Mouse (Mus musculus) Muller cell, postnatal 12 days (primary cell): ENCODE measurements at regions not wholly inside any gene's neighbourhood (a gene's known extent, or its start where the extent isn't known, plus 50 kb on each side); places are given as distances from the start of the nearest gene placed in this dataset.
A peak's percentile ranks its signal among the peaks of the same experiment; 100 is the strongest.

Source experiments
- DNase-seq: peaks from one replicate; pipeline ENCODE4 v3.0.0-alpha.2; 2015; ENCODE audit errors: inconsistent ontology term

- no peak for DNase-seq
These were observed 394.6 kb upstream of the Zeb2 start for GRCm38 (mm10) chr2:45511791-45512190.

DNA sequence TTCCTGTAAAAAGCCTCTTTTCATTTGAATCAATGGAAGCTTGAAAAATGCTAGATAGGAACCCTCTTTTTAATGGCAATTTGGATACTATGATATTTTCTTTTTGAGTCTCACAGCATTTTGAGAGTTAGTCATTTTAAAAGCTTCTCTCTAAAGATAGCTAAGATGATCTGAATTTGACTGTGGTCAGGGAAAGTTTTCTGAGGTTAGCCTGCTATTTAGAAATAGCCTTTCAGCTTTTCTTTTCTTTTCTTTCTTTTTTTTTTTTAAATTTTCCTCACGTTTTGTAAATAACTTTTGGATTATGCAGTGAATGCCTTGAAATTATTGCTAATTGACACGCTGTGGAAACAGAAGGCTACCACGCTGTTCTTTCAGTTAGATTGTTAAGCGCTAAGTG lies 387.3 kb upstream of the Zeb2 start:
- no peak for DNase-seq

- no peak for DNase-seq
These were observed 376.5 kb upstream of the Zeb2 start for GRCm38 (mm10) chr2:45493656-45494055.

GRCm38 (mm10) chr2:45486530-45486929 lies 369.3 kb upstream of the Zeb2 start:
- DNase-seq: no peak

DNA sequence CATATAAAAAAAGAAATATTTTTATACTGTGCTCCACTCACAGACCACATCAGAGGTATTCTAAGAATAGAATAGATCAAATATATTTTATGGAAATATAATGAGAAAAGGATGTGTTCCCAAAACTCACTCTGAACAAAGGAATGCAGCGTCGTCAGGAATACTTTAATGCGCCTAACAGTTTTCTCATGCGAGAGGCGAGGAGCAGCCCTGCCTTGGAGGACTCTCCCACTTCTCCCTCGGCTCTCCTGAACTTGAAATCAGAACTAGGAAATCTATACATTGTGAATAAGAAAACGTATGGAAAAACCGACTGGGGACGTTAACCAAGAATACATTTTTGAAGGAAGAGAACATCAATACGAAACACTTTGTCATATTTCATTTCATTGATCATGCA lies 368.3 kb upstream of the Zeb2 start:
- no peak for DNase-seq

GRCm38 (mm10) chr2:45480671-45481070 lies 363.5 kb upstream of the Zeb2 start:
- DNase-seq: no peak

DNA sequence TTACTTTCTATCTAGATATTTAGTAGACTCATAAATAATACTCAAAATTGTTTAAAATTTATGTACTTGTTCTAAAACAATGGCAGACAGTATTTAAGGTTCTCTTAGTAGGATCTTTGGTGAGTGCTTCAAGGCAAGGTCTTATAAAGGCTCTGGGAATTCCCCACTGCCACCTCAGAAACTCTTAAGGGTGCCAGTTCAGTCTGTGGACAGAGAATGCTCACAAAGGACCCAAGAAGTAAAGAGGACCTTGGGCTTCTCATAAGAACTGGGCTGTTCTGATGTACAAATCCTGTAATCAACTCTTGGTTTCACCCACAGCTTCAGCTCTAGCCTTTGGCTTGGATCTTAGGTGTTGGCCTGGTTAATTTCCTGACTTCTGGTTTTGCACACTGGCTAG lies 358.8 kb upstream of the Zeb2 start:
- DNase-seq: no peak

DNA sequence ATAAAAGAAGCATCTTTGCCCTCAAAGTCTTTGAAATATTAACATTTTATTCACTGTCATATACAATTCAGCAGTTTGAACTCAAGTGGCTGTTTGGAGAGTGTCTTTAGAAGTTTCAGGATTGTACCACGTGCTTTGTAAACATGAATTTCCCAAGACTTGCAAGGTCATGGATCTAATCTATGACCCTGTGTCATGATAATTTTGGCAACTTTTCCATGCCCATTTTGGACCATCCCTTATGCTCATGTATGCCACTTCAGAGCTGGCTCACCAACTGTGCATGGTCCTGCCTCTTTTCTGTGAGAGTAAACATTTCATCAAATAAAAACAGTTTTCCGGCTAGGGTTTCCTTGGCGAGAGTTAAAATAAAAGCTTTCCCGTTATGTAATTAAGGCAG lies 347.1 kb upstream of the Zeb2 start:
- DNase-seq: no peak

GRCm38 (mm10) chr2:45459410-45459809 lies 342.2 kb upstream of the Zeb2 start:
- no peak for DNase-seq

GRCm38 (mm10) chr2:45454811-45455210 lies 337.6 kb upstream of the Zeb2 start:
- DNase-seq: peak; percentile 20

DNA sequence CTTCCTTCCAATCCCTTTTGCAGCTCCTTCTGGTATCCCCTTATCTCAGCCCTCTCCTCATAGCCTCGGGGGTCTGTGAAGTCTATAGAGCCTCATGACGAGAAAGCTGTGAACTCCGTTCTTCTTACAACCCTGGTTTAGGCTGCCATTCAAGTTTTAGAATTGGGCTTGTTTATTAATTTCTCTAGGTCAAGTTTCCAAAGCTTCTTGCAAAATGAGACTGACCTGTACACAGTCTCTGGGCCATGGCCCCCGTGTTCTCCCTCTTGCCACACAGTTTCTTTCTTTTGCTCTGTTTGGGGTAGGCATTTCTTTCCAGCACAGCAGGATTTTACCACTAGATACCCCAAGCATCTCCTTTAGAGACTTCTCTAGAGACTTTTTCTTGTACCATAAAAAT lies 322.0 kb upstream of the Zeb2 start:
- DNase-seq: no peak

GRCm38 (mm10) chr2:45438739-45439138 lies 321.5 kb upstream of the Zeb2 start:
- DNase-seq: no peak

- peak; percentile 17 for DNase-seq
These were observed 318.2 kb upstream of the Zeb2 start for GRCm38 (mm10) chr2:45435261-45435980.

GRCm38 (mm10) chr2:45434789-45435188 lies 317.6 kb upstream of the Zeb2 start:
- no peak for DNase-seq

DNA sequence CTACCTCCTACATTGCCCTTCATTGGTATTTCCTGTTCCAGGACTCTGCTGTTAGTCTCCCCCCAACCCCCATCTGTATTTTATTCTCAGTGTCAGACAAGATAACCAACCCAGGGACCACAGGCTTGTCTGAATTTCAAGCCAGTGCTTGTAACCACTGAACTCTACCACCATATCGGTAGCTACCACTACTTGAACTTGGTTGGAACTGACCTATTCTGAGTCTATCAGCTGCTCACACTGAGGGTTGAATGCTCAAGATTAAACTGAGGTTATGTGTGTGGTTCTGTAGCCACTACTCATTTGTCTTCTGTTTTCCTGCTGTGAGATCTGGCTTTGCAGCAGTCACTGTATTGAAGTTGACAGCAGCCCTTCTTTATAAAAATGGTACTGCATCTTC lies 317.0 kb upstream of the Zeb2 start:
- DNase-seq: no peak

GRCm38 (mm10) chr2:45431366-45431765 lies 314.2 kb upstream of the Zeb2 start:
- DNase-seq: no peak

GRCm38 (mm10) chr2:45421774-45422173 lies 304.6 kb upstream of the Zeb2 start:
- DNase-seq: no peak

DNA sequence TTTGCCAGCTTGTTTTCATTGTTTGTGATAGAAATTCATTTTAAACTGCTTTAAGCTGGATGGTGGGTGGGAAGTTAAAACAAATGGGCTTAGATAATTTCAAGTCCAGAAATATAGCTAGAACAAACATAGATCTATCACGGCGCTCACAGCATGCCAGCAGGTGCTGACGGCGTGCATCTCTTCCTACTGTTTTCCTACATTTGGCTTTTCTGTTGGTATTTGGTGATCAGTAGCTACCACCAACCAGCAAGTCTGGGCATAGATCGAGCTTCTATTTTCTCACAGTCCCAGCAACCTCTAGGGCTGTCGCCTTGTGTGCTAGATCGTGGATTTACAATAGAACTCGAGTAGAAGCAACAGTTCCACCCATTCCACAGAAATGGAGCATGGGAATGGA lies 290.9 kb upstream of the Zeb2 start:
- DNase-seq: no peak

- no peak for DNase-seq
These were observed 272.8 kb upstream of the Zeb2 start for GRCm38 (mm10) chr2:45389902-45390492.

GRCm38 (mm10) chr2:45371268-45371667 lies 254.1 kb upstream of the Zeb2 start:
- no peak for DNase-seq

GRCm38 (mm10) chr2:45370615-45370968 lies 253.4 kb upstream of the Zeb2 start:
- DNase-seq: no peak

GRCm38 (mm10) chr2:45369914-45370614 lies 252.9 kb upstream of the Zeb2 start:
- DNase-seq: no peak

- no peak for DNase-seq
These were observed 252.2 kb upstream of the Zeb2 start for GRCm38 (mm10) chr2:45369432-45369831.
